Mouse (Mus musculus): ENCODE data around the gene Ofd1.

The Ofd1 gene

DNA sequence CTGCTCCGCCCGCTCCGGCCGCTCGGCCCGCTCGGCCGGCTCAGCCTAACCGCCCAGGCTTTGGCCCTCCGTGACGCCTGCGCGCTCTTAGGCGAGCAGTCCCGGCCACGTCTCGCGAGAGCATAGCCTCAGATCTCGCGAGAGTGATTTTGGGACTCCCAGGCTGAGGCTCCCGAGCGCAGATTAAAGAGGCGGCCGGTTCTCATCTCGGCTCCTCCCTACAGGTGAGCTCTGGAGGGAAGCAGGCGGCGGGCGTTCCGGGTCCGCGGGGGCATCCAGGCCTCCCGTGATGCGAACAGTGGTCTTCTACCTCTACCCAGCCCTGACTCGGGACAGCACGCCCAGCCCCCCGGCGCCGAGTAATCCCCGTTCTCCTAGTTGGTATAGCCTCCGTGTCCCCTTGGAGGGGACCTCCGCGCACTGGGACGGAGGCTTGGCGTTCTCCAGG lies at the start of gene Ofd1:
TSS of gene Ofd1 (minus strand) at position 89 of the 448 bp plus-strand sequence.
- in situ Hi-C loops (cut with MseI, MboI): no loop called here

DNA sequence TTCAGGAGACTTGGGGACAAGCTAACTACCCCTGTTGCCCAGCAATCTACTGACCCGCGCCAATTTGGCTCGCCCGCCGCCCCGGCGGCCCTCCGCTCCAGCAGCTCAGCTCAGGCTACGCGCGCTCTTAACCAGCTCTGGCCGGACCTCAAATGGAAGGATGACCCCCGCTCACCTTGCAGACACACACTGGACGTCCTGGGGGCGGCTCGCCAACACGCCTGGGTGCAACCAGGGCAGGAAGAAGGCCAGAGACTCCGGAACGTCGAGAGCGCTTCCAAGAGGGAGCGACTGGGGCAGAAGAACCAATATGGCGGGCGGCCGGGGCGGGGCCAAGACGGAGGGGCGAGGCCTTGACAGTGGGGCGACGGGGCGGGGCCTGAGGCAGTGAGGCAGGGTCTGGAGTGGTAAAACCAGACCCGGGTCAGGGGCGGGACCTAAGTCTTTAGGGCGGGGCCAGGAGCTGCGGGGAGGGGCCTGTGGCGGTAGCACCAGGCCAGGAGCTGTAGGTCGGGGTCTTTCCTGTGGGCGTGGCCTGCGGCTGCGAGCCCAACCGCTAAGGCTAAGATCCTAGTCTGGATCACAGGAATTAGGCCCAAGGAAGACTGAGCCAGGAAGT lies 39.0 kb upstream of the Ofd1 start, which contains the start of gene Rab9:
TSS of gene Rab9 (minus strand) at position 503 of the 619 bp plus-strand sequence.
- in situ Hi-C loops (cut with MseI, MboI): no loop called here

DNA sequence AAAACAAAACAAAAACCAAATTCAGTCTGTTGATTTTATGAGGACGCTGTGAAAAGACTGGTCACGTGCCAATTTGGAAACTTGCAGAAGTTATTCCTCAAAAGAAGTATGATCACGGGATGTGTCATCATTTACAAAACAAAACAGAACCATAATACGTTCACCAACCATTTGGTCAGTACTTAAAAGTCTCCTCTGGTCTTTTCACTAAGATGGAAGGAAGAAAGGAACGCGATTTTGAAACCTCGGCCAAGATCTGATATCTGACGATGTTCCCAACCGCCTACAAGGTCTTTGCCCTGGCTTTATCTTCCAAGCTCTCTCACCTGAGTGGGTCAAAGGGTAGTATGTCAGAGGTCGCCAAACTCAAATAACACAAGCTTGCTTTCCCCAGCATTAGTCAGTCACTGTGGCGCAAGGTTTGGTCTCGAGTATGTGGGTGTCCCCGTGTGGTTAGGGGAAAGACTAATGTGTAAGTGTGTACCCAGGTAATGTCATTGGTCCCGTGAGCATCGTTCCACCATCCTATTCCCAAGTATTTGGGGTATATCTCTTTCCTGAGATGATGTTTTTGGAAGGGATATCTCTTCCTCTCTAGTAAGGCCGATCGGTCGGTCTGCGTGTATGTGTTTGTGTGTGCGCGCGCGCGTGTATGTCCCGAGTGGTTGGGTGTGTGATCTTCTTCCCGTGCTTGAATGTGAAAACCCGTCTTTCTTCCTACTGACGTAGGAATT lies 38.3 kb upstream of the Ofd1 start:
- in situ Hi-C loops (cut with MseI, MboI): no loop called here

DNA sequence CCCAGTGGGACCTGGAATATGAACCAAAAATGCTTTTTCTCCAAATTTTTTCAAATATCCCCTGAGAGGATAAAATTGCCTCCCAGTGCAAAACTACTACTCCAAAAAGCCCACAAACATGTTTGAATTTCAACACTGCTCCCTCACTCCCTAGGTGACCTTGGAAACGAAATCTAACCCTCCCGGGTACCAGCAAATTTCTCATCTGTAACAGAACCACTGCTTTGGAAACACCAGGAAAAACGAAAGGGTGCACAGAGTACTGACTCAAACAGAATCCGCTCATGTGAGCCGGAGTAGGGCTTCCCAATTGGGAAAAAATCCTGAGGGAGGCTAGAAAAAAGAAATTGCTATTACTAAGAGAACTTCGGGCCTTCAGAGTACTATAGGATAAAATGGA lies 36.9 kb upstream of the Ofd1 start:
- in situ Hi-C loops (cut with MseI, MboI): no loop called here

DNA sequence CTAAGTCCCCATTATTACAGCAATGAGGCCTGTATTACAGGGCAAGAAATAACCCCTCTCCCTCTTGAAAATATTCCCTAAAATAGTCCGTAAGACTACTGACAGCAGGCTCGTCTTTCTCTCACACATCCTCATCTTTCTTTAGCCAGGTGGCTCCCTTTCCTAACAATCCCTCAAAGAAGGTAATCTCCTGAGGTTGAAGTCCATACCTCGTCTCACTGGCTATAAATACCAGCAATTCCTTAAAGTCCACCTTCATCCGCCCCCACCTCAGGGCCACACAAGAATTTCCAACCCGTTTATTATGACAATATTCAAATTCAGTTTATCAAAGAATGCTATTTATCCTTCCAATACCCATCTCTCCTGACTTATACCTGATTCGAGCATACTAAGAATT lies 32.1 kb upstream of the Ofd1 start:
- in situ Hi-C loops (cut with MseI, MboI): no loop called here

DNA sequence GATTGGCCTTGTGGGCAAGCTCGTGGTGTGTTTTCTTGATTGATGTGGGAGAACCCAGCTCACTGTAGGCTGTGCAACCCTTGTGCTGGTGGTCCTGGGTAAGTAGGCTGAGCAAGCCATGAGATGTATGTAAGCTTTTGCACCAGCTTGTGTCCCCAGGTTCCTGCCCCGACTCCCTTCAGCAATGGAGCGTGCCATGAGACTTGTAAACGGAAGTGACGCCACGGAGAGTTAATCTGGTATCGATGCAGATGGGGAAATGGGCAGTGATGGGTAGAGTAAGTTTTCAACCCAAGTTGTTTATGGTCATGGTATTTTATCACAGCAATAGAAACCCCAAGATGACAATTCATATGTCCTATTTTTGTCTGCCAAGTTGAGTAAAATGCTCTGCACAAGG lies 27.8 kb upstream of the Ofd1 start:
- in situ Hi-C loops (cut with MseI, MboI): no loop called here

DNA sequence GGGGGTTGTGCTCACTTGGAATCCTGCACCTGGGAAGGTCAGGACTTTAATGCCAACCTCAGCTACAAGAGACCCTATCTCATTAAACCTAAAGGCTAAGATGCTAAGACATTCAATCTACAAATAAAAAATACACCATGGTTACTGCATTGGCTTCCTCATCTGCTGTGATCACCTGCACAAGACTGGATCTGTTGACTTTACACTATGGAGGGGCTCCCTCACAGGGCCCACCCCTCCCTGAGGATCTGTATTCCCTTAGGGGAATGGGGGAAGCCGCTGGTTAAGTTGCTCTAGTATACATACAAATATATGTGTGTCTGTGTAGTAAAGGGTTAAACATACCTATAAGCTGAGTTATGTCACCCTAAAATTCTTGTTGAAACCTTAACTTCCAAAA lies 15.0 kb upstream of the Ofd1 start:
- in situ Hi-C loops (cut with MseI, MboI): no loop called here

DNA sequence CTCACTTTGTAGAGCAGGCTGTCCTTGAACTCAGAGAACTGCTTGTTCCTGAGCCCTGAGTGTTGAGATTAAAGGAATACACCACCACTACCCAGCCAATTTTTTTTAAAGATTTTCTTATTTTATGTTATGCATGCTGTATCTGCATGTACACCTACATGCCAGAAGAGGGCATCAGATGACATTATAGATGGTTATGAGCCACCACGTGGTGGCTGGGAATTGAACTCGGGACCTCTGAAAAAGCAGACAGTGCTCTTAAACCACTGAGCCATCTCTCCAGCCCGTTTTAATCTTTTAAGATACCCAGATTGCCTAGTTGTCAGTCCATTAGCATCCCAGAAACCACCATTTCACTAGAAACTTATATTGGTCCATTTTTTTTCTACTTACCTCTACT lies 13.8 kb upstream of the Ofd1 start:
- in situ Hi-C loops (cut with MseI, MboI): no loop called here

DNA sequence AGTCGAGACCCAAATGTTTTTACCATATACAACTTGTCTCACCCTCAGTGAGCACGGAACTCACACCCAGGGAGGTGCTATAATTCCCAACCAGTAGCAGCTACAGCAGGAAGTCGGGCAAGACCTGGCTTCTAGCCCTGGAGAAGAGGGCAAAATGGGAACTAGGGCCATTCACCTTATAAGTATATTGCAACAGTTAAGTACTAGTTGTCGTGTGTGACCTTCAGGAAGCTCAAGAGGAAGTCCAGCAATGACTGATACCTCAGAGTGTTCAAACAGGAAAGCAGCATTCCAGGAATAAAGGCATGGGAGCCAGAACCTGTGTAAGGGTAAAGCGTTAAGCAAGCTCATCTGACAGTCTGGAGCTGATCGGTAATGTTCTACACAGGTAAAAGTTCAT lies 13.0 kb upstream of the Ofd1 start:
- in situ Hi-C loops (cut with MseI, MboI): no loop called here

DNA sequence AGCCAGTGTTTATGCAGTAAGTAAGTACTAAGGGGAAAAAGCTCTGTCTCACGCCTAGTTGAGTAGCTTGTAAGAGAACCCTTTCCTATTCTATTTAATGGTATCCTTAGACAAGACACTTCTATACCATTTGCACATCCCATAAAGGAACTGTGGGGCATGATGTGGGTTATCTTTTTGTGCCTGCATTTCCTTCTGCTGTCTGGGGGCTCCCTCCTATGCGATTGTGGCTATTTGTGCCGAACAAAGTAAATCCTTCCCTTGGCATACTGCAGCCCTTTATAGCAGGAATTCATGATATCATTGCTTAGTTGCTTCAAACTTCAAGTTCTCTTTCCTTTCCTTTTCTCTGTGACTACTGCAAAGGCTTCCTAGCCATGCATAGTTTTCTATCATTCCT lies 4.0 kb upstream of the Ofd1 start:
- in situ Hi-C loops (cut with MseI, MboI): no loop called here

DNA sequence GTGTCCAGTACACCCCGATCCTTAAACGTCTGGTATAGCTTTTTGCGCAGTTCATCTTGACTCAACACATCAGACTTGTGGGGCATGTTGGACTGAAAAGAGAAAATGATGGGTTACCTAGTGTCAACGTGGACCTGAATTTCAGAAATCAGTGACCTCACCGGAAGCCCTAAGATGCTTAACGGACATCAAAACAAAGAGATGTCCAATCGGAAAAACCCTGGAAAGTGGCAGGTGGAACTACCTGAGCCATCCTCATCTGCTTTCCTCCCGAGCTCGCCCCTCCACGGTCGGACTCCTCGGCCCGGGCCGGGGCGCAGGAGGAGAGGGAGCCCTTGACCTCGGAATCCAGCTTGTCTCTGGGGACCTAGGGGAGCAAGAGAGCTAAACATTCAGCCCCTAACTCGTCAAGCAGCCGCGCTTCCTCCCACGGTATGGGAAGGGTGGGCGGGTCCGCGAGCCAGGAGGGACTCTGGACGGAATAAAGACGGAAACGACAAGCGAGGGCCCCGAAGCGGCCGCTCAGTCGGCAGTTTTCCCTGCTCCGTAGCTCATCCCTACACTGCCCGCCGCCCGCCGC lies 378 bp downstream of the Ofd1 start, which contains the start of gene Trappc2:
TSS of gene Trappc2 (plus strand) at position 539 of the 580 bp plus-strand sequence.
- in situ Hi-C loops (cut with MseI, MboI): no loop called here

DNA sequence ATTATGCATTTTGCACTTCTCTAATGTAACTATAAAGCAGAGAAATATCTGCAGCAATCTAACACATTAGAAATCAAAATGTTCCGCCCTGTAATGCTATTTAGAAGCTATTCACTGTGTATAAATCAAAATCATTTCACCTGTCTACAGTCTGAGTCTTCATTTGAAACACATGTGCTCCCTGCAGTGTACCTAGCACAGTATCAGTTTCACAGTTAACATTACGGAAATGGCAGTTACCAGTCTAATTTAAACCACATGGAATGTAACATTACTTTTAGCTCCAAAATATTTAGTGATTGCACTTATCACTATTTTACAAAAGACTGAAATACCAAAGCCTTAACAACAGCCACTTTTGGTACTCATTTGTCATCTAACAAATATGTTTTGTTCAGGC lies 5.7 kb downstream of the Ofd1 start:
- in situ Hi-C loops (cut with MseI, MboI): no loop called here

DNA sequence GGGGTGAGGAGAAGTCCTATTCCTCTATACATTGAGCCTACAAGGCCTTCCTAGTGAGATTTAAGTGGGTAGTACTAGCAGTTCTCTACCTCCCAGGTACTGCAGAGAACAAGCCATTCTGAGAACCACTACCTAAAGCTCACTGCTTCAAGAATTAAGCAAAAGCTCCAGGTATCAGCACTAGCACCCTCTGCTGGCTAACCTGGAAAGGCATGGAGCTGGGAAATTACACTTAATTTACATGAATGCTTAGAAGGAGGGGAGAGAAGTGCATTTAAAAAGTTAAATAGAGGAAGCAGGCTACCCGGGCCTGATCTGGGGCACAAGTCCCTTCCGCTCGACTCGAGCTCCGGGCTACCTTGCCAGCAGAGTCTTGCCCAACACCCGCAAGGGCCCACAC lies 24.3 kb downstream of the Ofd1 start:
- in situ Hi-C loops (cut with MseI, MboI): no loop called here

DNA sequence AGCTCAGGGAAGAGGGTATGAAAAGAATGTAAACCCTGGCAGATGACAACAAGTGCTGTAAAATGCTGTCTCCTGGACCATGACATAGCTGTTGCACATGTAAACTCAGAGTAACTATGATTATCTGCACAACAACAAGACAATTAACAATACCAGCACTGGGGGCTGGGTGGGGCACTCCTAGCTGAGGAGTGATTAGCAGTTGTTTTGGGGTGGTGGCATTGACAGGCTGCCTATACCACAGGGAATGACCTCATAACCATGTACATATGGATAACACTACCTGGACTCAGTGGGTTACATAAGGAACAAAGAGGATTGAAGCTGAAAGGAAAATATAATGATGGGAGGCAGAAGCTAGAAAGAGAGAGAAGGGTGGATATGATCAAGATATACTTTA lies 32.6 kb downstream of the Ofd1 start:
- in situ Hi-C loops (cut with MseI, MboI): no loop called here

DNA sequence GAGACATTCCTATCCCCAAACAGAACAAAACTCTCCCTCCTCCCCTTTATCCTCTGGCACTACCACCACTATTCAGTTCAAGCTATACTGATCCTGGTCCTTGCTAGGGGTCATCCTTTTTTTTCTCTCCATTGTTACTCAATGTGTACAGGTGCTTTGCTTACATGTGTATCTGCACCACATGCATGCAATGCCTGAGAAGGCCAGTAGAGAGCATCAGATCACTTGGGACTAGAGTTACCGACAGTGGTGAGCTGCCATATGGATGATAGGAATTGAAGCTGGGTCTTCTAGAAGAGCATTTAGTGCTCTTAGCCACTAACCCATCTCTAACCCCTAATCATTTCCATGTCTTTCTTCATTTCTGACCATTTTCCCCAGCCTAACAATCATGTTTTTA lies 46.8 kb downstream of the Ofd1 start:
- in situ Hi-C loops (cut with MseI, MboI): no loop called here

DNA sequence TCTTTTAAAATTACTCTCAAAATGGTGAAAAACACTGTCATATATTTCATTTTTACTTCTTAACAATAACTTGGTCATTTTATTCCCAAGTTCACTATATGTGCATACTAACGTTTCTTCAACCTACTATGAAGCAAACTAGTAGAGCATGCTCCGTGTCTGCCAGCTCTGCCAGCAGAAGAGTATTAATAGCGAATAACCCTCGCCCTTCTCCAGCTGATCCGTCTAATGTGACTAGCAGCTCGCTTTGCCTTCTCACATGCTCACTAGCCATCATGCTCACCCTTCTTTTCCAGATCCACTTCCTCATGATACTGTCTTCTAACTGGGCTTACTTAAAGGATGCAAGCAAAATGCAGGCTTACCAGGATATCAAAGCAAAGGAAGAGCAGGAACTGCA lies 53.8 kb downstream of the Ofd1 start:
- in situ Hi-C loops (cut with MseI, MboI): no loop called here

DNA sequence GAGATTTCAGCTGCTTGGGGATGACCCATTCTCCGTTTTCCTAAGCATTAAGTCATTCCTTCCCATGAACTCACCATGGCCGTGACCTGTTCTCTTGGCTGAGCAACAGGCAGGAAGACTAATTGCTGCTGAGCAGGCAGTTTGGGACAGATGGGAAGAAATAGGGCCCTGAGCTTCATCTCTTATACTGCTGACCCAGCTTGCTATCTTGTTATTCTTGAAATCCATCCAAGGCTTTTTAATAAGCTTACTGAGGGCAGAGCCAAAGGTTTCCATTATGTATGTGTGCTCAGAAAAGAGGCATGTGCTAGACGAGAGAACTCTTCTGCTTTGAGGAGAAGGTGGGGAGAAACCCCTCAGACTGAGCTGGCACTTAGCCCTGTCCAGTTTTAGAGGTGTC lies 55.6 kb downstream of the Ofd1 start:
- in situ Hi-C loops (cut with MseI, MboI): no loop called here

DNA sequence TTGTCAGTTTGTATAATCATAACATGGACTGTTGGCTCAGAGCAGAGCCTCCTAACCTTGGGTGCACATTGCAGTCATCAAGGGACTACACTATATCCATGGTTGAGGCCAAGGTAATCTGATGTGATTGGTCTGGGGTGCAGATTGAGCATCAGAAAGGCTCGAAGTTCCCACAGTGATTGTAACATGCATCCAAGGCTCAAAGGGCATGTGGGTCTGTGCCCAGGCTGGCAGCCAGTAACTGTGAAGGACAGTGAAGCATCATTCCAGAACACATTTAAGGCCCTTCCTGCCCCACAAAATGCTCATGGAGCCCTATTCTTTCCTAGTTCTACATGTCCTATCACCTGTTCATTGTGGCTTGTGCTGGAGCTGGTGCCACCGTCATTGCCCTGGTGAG lies 56.9 kb downstream of the Ofd1 start:
- in situ Hi-C loops (cut with MseI, MboI): no loop called here

DNA sequence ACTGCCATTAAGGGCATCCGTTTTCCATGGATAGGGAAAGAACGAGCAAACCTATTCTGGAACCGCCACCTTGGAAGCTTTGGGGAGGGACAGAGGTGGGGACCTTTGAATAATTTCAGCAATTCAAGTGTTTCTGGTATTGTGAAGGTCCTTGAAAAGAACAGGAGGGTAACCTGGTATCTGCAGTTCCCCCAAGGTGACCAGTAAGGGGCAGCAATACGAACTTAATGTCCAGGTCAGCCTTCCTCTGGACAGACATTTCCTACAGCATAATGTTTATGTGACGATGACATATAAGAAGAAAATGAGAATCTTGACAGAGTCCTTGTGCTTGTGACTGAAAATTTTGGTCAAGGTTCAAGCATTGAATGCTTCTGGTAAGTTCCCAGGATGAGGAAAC lies 61.9 kb downstream of the Ofd1 start:
- in situ Hi-C loops (cut with MseI, MboI): no loop called here

DNA sequence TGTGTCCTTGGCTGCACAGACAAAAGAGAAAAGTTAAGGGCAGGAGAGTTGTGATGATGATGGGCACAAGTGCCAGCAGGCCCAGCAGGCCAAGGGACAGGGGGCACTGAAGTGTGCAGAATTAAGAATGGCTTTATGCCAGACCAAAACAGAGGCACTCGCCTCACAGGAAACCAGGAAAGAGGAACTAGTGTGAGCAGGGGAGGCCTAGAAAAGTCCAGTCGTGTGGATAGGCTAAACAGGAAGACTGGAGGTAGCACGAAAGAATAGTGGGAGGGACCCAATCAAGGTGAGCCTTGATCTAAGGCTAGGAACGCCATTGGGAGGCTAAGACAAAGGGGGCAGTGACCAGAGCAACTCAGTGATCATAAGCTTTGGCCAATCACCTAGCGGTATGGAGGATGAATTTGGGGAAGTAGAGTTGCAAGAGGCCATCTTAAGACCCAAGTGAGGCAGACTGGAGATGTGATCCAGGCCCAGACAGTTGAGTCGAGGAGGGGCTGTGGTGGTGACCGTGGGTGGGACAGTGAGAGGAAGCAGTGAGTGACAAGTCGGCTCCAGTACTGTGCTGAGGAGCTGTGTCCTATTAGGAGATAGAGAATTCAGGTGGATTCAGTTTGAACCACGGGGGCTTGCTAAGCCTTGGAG lies 63.7 kb downstream of the Ofd1 start:
- in situ Hi-C loops (cut with MseI, MboI): no loop called here

DNA sequence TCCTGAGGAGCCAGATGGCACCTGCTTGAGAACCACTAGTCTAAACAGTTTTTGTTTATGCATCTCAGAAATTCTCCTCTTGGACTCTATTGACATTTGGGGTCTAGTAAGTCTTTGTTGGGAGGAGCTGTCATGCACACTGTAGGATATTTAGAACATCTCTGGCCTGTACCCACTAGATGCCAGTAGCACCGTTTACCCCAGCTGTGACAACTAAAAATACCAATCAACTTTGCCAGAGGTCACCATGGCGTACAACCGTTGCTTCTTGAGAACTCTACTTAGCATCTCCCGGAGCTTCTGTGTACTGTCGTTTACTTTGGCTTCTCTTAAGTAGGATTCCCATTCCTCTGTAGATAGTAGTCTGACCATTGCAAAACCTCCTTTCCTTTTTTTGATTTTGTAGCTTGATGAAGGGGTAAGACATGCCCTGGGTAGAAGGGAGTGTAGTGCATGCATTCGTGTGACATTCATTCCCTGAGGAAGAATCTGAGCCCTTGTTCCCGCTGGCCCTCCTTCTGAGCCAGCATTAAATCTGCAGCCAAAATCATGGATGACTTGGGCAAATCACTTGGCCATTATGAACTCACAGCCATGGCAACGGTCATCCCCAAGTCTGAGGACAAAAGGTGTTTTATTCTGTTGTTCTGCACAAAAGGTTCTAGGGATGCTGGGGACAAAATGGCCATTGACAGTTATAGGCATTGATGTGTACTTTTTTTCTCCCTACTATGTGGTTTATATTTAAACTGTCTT lies 74.9 kb downstream of the Ofd1 start:
- in situ Hi-C loops (cut with MseI, MboI): no loop called here

DNA sequence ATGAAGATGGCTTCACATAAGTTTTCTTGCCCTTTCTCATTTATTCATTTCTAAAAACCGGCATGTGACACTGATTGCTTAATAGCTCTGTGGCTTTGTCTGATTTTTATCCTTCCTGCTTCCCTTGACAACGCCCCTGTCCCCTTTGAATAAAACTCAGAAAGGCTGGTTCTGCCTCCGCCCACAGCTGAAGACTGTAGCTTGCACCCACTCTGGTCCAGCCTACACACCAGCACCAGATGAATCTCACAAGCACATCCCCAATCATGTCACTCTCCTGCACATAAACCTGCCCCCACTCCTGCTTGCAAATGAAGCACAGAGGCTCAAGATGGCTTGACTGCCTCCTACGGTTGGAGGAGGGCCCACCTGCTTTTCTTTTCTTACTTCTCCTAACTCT lies 80.0 kb downstream of the Ofd1 start:
- in situ Hi-C loops (cut with MseI, MboI): no loop called here

Measured in mouse trophoblast stem cell (cell line).